In the genomic region with DNA sequence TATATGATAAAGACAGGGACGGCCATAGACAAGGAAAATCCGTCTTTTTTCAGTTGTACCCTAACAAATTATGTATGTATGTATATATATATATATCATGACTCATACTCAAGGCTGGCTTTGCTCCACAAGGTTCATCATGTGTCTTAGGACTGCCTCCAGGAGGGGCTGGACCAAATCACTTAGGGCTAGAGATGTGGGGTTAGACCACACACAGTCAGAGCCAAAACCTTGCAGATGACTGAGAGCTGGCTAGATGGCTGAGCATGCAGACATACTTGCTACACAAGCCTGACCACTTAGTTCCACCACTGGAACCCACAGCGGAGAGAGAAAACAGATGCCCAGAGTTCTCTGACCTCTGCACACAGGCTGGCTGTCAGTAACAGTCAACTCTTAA, we compare ENCODE assay signal across 24 mouse cellular contexts. TPM values are rescaled to one million over a fixed set of nuclear protein-coding genes. Genes with fewer than 3 reads are reported as not detected.
A peak's percentile ranks its signal among the peaks of the same experiment; 100 is the strongest.
DNase-seq lines count a peak whose midpoint lies in the region; ATAC-seq and TF ChIP-seq lines count a peak whose summit lies in the region.
"Had no signal": no experiment of that assay in that cellular context is flagged by ENCODE, and none has a peak within 500 bp of the region (broad histone marks: within the 10 kb centered on the region; RNA-seq: fewer than 3 reads in every experiment).

No protein-coding gene starts in this region.

- no peaks in the 10 kb centered on the region for H3K27me3 ChIP-seq in lung, embryonic 14.5 days (ENCODE audit: insufficient read depth, low read length)
- H3K27me3 ChIP-seq in embryonic facial prominence, embryonic 10.5 days (replicated peaks; ENCODE audit: low read depth, poor library complexity, severe bottlenecking) = no peaks in the 10 kb centered on the region
- H3K27me3 ChIP-seq in intestine, embryonic 16.5 days (replicated peaks; ENCODE audit: control insufficient read depth, insufficient read depth, low read length) = no peaks in the 10 kb centered on the region
- H3K27me3 ChIP-seq: embryonic facial prominence, embryonic 13.5 days; limb, embryonic 15.5 days; neural tube, embryonic 12.5 days had no signal

- DNase-seq in lung, embryonic 14.5 days = peak; percentile 73
- no peak for DNase-seq in lung, postnatal 25 days (ENCODE audit: low spot score)
- DNase-seq in embryonic facial prominence, embryonic 10.5 days (ENCODE audit: low spot score) = no peak
- peak; percentile 45 for DNase-seq in yolk sac, embryonic 10.5 days (ENCODE audit: low spot score)
- no peak for DNase-seq in layer of hippocampus, adult 18-20 months (ENCODE audit: low spot score in 2 of 2)
- DNase-seq in layer of hippocampus, postnatal 36 days = no peak
- DNase-seq: adrenal gland, postnatal 14 days; cerebellum, adult 9-11 months; forebrain, postnatal 0 days; heart, postnatal 14 days; kidney, adult 18-20 months; kidney, postnatal 36 days; right cerebral cortex, adult 18-20 months; thymus, adult 18-20 months; thymus, postnatal 4 days had no signal

- no peaks in the 10 kb centered on the region for H3K9me3 ChIP-seq in lung, embryonic 14.5 days (ENCODE audit: low read depth, low read length)
- H3K9me3 ChIP-seq in embryonic facial prominence, embryonic 10.5 days = no peaks in the 10 kb centered on the region
- H3K9me3 ChIP-seq in intestine, embryonic 16.5 days (ENCODE audit: control insufficient read depth, low read length) = no peaks in the 10 kb centered on the region
- H3K9me3 ChIP-seq: embryonic facial prominence, embryonic 13.5 days; limb, embryonic 15.5 days; liver, embryonic 15.5 days; midbrain, embryonic 13.5 days; neural tube, embryonic 12.5 days had no signal

- H3K27ac ChIP-seq in lung, embryonic 14.5 days (ENCODE audit: low read depth) = peak overlapping the region; percentile 33; the same call in 1 of the 2 replicates
- peak overlapping the region; percentile 57 for H3K27ac ChIP-seq in embryonic facial prominence, embryonic 10.5 days (replicated peaks)
- H3K27ac ChIP-seq in intestine, embryonic 16.5 days (ENCODE audit: low read length) = no peak overlapping the region
- H3K27ac ChIP-seq: embryonic facial prominence, embryonic 13.5 days; hindbrain, embryonic 14.5 days; limb, embryonic 15.5 days; liver, embryonic 15.5 days; midbrain, embryonic 13.5 days; neural tube, embryonic 12.5 days had no signal

- peaks cover 18% of the 10 kb centered on the region for H3K4me1 ChIP-seq in lung, embryonic 14.5 days (ENCODE audit: insufficient read depth)
- H3K4me1 ChIP-seq in embryonic facial prominence, embryonic 10.5 days = peaks cover 67% of the 10 kb centered on the region
- peaks cover 19% of the 10 kb centered on the region for H3K4me1 ChIP-seq in intestine, embryonic 16.5 days (ENCODE audit: control insufficient read depth, insufficient read depth, low read length)
- H3K4me1 ChIP-seq: neural tube, embryonic 12.5 days had no signal

- TF ChIP-seq CTCF in lung, embryonic 14.5 days (IDR thresholded peaks at IDR 0.05; ENCODE audit: low read depth) = no peak

- 42% methylated on average over 3 of the region's 3 CpGs for WGBS in lung, embryonic 14.5 days
- WGBS in embryonic facial prominence, embryonic 10.5 days = 77% methylated on average over 3 of the region's 3 CpGs
- WGBS in intestine, embryonic 16.5 days = 59% methylated on average over 3 of the region's 3 CpGs

- H3K4me2 ChIP-seq in lung, embryonic 14.5 days = no peak overlapping the region
- H3K4me2 ChIP-seq in intestine, embryonic 16.5 days (ENCODE audit: low read depth, low read length) = no peak overlapping the region
- H3K4me2 ChIP-seq: embryonic facial prominence, embryonic 13.5 days; heart, embryonic 11.5 days; hindbrain, embryonic 14.5 days; limb, embryonic 15.5 days; liver, embryonic 15.5 days; midbrain, embryonic 13.5 days; neural tube, embryonic 12.5 days had no signal

- peak; percentile 55; the same call in 1 of the 2 replicates for ATAC-seq in lung, embryonic 14.5 days (ENCODE audit: insufficient read depth)
- peak; percentile 54; the same call in 1 of the 2 replicates for ATAC-seq in intestine, embryonic 16.5 days
- ATAC-seq: activated CD4-positive, CD25-positive, alpha-beta regulatory T cell, adult 4 months; forebrain, postnatal 0 days; midbrain, embryonic 13.5 days had no signal

- no peak overlapping the region for H3K4me3 ChIP-seq in lung, embryonic 14.5 days (ENCODE audit: low read depth, low read length)
- no peak overlapping the region for H3K4me3 ChIP-seq in embryonic facial prominence, embryonic 10.5 days
- no peak overlapping the region for H3K4me3 ChIP-seq in intestine, embryonic 16.5 days (ENCODE audit: low read length)
- H3K4me3 ChIP-seq: embryonic facial prominence, embryonic 13.5 days; limb, embryonic 15.5 days; liver, embryonic 15.5 days; midbrain, embryonic 13.5 days; neural tube, embryonic 12.5 days had no signal

- no peaks in the 10 kb centered on the region for H3K36me3 ChIP-seq in lung, embryonic 14.5 days (ENCODE audit: insufficient read depth)
- no peaks in the 10 kb centered on the region for H3K36me3 ChIP-seq in embryonic facial prominence, embryonic 10.5 days (replicated peaks)
- no peaks in the 10 kb centered on the region for H3K36me3 ChIP-seq in intestine, embryonic 16.5 days (ENCODE audit: control insufficient read depth, insufficient read depth, low read length)
- H3K36me3 ChIP-seq: embryonic facial prominence, embryonic 13.5 days; limb, embryonic 15.5 days; liver, embryonic 15.5 days; midbrain, embryonic 13.5 days; neural tube, embryonic 12.5 days had no signal

- no peak overlapping the region for H3K9ac ChIP-seq in lung, embryonic 14.5 days
- no peak overlapping the region for H3K9ac ChIP-seq in intestine, embryonic 16.5 days (ENCODE audit: low read depth, low read length)
- H3K9ac ChIP-seq: embryonic facial prominence, embryonic 13.5 days; forebrain, postnatal 0 days; hindbrain, embryonic 14.5 days; limb, embryonic 15.5 days; liver, embryonic 15.5 days; midbrain, embryonic 13.5 days; neural tube, embryonic 12.5 days had no signal

RNA-seq across cellular contexts. Expression of a gene that starts 27.0 kb away (rescaled TPM):
- polyA plus RNA-seq in lung, embryonic 14.5 days (2014; fragmentation: Nextera tagmentation; extraction: Ambion mirVana) = 90.2 and 93.2 TPM in 2 replicates
- 46.3 and 58.0 TPM in 2 replicates for polyA plus RNA-seq in embryonic facial prominence, embryonic 10.5 days (2016; fragmentation: Nextera tagmentation; extraction: Ambion mirVana)
- polyA plus RNA-seq in intestine, embryonic 16.5 days (2015; fragmentation: Nextera tagmentation; extraction: Ambion mirVana) = 31.5 and 37.6 TPM in 2 replicates
- 10 to 100 TPM; 67.4 to 83.8 TPM for total RNA-seq in layer of hippocampus, adult 18-20 months (2021)
- 10 to 100 TPM; 72.7 to 74.2 TPM for total RNA-seq in layer of hippocampus, postnatal 36 days (2021)

Comparison
In these comparisons a context has a peak if more than half of its experiments do, and no peak if none do; other contexts are left out.
1. DNase-seq: peak in lung, embryonic 14.5 days (single experiment) and yolk sac, embryonic 10.5 days (single experiment); none in lung, postnatal 25 days (single experiment), embryonic facial prominence, embryonic 10.5 days (single experiment), layer of hippocampus, adult 18-20 months (0 of 2) and layer of hippocampus, postnatal 36 days (0 of 2).